Mouse (Mus musculus): ENCODE data around the gene Idh1.

Idh1 gene

DNA sequence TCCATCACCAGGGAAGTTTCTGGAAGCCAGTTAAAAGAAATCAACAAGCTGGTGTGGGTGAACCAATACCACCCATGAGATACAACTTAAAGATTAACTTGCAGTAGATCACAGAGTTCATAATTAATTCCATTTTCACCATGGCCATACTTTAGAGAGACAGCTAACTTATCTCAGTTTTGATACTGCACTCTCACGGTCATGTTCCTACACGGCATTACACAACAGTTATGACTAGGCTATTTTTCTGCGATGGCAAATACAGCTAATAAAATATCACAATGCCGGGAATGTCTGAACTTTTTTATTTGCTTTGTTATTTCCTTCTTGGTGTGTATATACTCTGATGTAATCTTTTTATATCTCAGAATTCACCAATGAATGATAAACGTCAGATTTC, 9.4 kb downstream of the Idh1 start:
- no peak for DNase-seq (ENCODE audit: low read depth, low spot score)

DNA sequence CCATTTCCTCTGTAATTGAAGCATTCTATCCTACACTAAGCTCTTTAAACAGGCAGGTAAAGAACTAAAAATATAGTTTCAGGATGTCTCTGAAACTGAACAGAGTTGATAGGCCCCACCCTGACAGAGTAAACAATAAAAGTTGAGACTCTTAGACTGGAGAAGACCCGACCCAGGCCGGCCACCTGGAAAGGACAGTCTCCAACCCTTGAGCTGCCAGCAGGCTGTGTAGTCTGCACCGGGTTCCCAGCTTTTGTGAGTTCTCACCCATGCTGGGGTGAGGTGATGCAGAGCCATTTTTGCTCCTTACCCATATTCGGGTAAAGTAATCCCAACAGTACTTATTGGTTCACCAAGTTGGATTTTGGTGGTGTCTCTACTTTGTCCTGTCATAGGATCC, 10.1 kb downstream of the Idh1 start:
- DNase-seq (ENCODE audit: low read depth, low spot score), result no peak

- DNase-seq (ENCODE audit: low read depth, low spot score), result no peak
These were observed 12.6 kb downstream of the Idh1 start for GRCm38 (mm10) chr1:65173716-65174115.

DNA sequence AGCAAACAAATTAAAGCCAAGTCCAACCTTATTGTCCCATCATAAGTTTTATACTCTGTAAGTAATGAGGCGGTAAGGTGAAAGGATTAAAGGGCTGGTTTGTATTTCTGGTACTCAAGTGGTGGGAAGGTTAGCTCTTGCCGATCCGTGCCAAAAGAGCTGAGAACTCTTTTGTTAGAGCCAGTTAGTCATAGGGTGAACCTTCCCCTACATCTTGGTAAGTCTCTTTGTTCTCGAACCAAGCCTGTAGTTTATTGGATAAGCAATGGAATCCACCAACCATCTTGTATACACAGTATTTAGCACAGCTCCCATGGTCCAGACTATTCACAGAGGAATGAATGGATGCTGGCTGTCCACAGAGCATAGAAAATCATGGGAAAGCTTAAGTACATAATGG, 14.7 kb downstream of the Idh1 start:
- DNase-seq (ENCODE audit: low read depth, low spot score), result no peak

GRCm38 (mm10) chr1:65169947-65170346, 16.4 kb downstream of the Idh1 start:
- no peak for DNase-seq (ENCODE audit: low read depth, low spot score)

- DNase-seq (ENCODE audit: low read depth, low spot score), result no peak
These were observed 16.8 kb downstream of the Idh1 start for GRCm38 (mm10) chr1:65169536-65169935.

- DNase-seq (ENCODE audit: low read depth, low spot score), result no peak
These were observed 18.8 kb downstream of the Idh1 start for GRCm38 (mm10) chr1:65167496-65167895.

GRCm38 (mm10) chr1:65162210-65162609, 24.1 kb downstream of the Idh1 start:
- no peak for DNase-seq (ENCODE audit: low read depth, low spot score)

DNA sequence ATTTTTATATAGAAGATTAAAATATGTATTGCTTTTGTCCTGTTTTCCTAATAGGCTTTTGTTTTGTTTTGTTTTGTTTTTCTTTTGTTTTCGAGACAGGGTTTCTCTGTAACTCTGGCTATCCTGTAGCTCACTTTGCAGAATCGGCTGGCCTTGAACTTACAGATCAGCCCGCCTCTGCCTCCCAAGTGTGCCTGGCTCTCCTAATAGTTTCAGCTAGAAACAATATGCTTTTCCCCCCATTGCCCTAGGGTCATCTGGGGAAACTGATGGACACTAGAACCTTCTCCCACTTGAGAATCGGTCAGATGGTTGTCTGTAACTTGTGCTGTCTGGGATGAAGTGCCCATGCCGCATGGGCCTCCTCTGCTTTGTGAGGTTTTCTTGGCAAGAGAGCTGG, 30.2 kb downstream of the Idh1 start:
- DNase-seq (ENCODE audit: low read depth, low spot score), result no peak

DNA sequence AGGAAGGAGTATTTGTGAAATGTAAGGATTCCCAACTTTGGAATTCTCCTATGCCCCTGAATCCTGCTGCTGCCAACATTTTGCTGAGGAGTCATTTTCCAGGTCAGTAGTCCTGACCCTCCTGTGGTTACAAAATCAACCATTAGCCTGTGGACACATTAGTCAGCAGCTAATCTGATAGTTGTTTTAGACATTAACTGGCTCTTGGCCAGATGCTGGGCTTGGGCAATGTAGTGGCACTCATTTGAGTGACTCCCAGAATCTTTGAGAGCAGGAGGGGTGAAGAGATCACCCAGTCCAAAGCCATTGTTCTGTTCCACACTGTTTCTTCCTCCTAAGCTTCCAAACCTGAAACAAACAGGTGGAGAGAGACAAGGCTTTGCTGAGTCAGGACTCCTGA, 31.5 kb downstream of the Idh1 start:
- DNase-seq (ENCODE audit: low read depth, low spot score), result no peak

- DNase-seq (ENCODE audit: low read depth, low spot score), result no peak
These were observed 38.3 kb downstream of the Idh1 start for GRCm38 (mm10) chr1:65147971-65148370.

DNA sequence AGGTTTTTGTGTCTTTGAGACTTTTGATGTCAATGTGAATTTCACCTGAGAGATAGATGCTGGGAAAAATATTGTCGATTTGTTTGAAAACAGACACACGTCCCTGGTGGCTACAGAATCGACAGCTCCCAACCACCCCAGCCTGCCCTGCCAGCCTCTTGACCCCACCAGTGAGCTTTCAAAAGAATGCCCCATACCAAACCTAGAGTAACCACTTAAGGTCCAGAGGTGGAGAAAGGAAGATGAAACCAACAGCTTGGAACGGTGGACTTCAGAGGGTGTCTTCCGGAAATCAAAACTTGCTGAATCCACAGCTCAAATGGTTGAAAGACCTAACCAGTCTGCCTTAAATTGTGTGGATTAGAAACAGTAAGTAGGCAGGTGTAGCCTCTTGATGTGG, 39.0 kb downstream of the Idh1 start:
- DNase-seq (ENCODE audit: low read depth, low spot score), result no peak

DNA sequence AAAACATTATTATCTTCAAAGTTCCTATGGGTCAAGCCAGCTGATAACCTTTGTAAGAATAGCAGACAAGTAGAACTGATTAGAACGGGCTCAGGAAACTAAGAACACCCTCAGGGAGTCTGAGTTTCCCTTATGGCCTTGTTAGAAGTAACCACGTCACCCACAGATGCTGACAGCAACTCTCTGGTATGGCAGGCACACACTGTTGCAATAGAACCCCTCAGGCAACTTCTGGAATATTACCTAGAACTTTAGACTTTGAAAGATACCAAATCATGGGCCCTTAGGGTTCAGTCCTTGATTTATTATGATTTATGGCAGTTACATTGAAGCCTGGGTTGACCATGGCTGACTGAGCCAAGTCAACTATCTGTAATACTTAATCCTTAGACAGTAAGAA, 39.7 kb downstream of the Idh1 start:
- no peak for DNase-seq (ENCODE audit: low read depth, low spot score)

- DNase-seq (ENCODE audit: low read depth, low spot score), result no peak
These were observed 41.5 kb downstream of the Idh1 start for GRCm38 (mm10) chr1:65144783-65145182.

GRCm38 (mm10) chr1:65137560-65137959, 48.7 kb downstream of the Idh1 start:
- DNase-seq (ENCODE audit: low read depth, low spot score), result no peak

- DNase-seq (ENCODE audit: low read depth, low spot score), result no peak
These were observed 53.5 kb downstream of the Idh1 start for GRCm38 (mm10) chr1:65132833-65133232.

DNA sequence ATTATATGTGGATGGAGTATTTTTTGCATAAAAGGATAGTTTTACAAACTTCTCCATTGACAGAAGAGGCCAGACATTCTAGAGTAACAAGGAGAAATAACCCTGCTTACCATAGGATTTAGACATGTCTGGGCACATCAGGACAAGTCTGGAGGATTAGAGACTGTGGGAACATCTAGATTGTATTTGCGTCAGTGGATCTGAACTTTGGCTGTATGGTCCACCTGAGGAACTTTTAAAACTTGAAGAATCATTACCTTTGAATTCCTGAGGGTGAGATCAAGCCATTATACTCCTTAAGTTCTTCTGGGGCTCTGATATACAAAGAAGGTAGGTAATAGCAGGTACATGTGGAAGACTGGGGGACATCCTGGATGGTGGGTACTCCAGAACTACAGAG, 54.6 kb downstream of the Idh1 start:
- DNase-seq (ENCODE audit: low read depth, low spot score), result no peak

- DNase-seq (ENCODE audit: low read depth, low spot score), result no peak
These were observed 56.1 kb downstream of the Idh1 start for GRCm38 (mm10) chr1:65130226-65130625.

DNA sequence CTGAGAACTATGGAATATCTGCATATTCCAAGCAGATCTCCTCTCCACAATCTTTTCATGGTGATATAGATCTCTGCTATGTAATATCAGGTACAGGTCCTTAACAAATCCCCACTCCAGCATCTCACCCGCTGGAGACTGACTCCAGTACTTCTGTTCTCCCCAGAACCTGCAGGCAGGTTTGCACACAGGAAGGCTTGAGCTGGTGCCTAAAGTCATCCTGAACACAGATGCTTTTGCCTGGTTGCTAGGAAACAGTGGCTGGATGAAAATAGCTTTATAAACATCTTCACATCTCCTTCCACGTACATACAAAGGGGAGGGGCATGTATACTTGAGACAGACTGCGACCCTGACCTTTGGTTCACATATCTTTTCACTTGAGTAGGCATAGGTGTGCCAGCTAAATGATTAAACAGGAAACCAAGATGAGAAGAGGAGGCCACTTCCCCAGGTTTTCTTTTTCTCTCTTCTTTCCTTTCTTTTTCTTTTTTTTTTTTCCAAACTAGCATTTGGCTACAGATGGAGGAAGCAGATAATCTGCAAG, 56.6 kb downstream of the Idh1 start:
- no peak for DNase-seq (ENCODE audit: low read depth, low spot score)

GRCm38 (mm10) chr1:65122574-65123372, 63.5 kb downstream of the Idh1 start, which contains the start of gene D630023F18Rik:
D630023F18Rik (minus strand) TSS chr1:65123214.
- DNase-seq (ENCODE audit: low read depth, low spot score), result no peak

DNA sequence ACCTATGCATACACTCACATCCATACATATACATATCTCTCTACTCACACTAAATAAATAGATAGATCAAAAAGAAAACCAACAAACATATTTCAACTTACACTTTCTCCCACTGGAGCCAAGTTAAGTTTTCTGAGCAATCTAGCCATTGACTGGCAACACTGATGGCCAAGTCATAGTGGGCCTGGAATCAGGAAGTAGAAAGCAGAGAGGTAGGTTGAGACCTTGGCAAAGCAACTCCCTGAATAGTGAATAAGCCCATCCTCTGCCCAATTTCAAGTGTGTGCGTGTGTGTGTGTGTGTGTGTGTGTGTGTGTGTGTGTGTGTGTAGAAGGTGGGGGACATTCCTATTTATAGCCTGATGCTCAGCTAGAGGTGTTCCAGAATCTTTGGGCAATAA, 66.9 kb downstream of the Idh1 start, which contains the start of gene Gm28845:
Gm28845 (minus strand) TSS at position 121 of the 400 bp plus-strand sequence.
- DNase-seq (ENCODE audit: low read depth, low spot score), result no peak

DNA sequence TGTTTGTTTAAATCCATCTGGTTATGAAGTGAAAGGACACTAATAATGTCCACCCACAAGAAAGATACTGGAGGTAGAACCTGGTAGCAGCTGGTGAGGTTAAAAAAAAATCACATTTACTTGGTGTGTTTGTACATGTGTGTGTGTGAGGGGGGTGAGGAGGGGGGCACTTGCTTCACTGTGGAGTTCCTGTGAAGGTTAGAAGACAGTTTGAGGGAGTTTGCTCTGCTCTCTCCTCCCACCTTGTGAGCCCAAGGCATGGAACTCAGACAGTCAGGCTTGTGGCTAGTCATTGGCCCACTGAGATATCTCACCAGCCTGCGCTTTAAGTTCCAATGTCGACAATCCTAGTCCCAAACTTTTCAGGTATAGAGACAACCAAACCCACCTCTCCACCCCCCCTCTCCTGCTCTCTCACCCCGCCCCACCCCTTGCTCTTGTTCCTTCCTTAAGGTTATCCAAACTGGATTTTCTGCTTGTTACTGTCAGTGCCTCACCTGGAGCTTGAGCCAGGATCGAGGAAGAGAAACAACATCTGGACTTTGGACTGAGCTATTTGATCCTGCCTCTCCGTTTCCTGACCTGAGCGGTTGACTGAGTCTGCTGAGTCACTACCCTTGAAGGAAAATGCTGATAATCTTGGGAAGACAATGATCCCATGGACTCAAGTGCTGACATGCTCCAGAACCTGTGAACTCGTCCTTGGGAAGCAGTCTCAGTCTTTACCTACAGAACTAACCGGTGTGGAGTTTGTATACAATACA, 68.0 kb downstream of the Idh1 start:
- no peak for DNase-seq (ENCODE audit: low read depth, low spot score)
